Mouse (Mus musculus): ENCODE results near the gene Pth2. TPM values are rescaled to one million over a fixed set of nuclear protein-coding genes. Genes with fewer than 3 reads are reported as not detected.
"Not testable (repeated sequence)": the region's sequence is repeated elsewhere in the genome, so short reads cannot be mapped to it uniquely, and the experiment has no call there.

The Pth2 gene
- polyA plus RNA-seq, 1 experiment from 2014 or later = not detected

DNA sequence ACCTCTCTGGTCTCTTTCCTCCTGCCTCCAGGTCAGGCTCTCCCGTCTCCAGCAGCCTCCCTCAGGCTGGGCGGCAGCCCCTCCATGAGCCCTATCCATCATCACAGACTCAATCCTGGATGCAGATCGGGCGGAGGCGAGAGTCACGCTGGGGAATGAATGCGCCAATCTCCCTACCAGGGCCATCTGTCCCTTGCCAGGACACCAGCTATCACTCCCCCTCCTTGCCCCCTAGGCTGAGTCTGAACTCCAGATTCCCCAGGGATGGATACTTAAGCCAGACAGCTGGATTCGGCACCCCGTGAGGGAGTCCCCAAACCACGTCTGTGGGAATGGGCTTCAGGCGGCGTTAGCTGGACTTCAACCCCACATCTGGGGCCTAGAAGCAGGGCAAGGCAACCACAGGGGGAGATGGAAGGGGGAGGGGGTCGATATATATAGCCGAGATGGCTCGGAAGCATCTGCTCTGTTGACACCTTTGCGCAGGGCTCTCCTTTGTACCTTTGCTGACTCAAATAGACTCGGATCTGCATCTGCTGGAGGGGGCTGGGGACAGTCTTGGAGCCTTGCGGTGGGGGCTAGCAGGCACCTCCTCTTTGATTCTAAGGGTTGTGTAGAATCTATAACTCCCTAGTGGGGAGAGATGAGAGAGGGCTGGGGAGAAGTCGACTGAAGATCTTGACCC, 12.9 kb upstream of the Pth2 start:
- Histone ChIP-seq H3K4me1 (ENCODE audit: control insufficient read depth, insufficient read depth, low read length) (no peaks in the 10 kb centered on the region; the same call in 1 of the 2 replicates), H3K9me3 (replicated peaks; ENCODE audit: control insufficient read depth, low read length) (peaks cover 15% of the 10 kb centered on the region), H3K36me3 (replicated peaks; ENCODE audit: control insufficient read depth, insufficient read depth, low read depth, low read length) (no peaks in the 10 kb centered on the region), H3K4me3 (ENCODE audit: low read depth, low read length) (no peak overlapping the region), H3K27ac (replicated peaks; ENCODE audit: low read depth, low read length) (no peak overlapping the region), H3K27me3 (ENCODE audit: control insufficient read depth, insufficient read depth, low read length) (peaks cover 71% of the 10 kb centered on the region), H3K4me2 (ENCODE audit: low read depth, low read length) (no peak overlapping the region), H3K9ac (replicated peaks; ENCODE audit: low read length) (no peak overlapping the region)
- DNase-seq (ENCODE audit: low spot score) (no peak), ATAC-seq (replicated peaks; ENCODE audit: insufficient number of reproducible peaks, low FRiP score, low TSS enrichment, low read depth) (no peak)
- WGBS = 2% methylated on average over 19 of the region's 19 CpGs

DNA sequence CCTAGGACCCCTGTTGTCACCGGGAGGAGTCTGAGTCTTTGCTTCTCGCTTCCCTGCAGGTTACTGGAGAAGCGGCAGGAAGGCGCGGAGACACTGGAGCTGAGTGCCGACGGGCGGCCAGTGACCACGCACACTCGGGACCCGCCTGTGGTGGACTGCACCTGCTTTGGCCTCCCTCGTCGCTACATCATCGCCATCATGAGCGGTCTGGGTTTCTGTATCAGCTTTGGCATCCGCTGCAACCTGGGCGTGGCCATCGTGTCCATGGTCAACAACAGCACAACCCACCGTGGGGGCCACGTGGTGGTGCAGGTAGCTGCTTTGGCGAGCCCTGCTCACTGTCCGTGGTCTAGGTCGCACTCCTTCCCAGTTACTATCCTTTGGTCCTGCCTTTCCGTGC, 12.1 kb upstream of the Pth2 start:
- peaks cover 65% of the 10 kb centered on the region for H3K27me3 ChIP-seq (ENCODE audit: control insufficient read depth, insufficient read depth, low read length)
- H3K9me3 ChIP-seq (replicated peaks; ENCODE audit: control insufficient read depth, low read length) = peaks cover 15% of the 10 kb centered on the region
- H3K4me2 ChIP-seq (ENCODE audit: low read depth, low read length) = no peak overlapping the region
- no peaks in the 10 kb centered on the region for H3K36me3 ChIP-seq (replicated peaks; ENCODE audit: control insufficient read depth, insufficient read depth, low read depth, low read length)
- ATAC-seq (replicated peaks; ENCODE audit: insufficient number of reproducible peaks, low FRiP score, low TSS enrichment, low read depth) (no peak), DNase-seq (ENCODE audit: low spot score) (no peak)
- no peak overlapping the region for H3K27ac ChIP-seq (replicated peaks; ENCODE audit: low read depth, low read length)
- H3K9ac ChIP-seq (replicated peaks; ENCODE audit: low read length) = no peak overlapping the region
- H3K4me3 ChIP-seq (ENCODE audit: low read depth, low read length) = no peak overlapping the region
- 4% methylated on average over 24 of the region's 24 CpGs for WGBS
- H3K4me1 ChIP-seq (ENCODE audit: control insufficient read depth, insufficient read depth, low read length) = no peaks in the 10 kb centered on the region; the same call in 1 of the 2 replicates

GRCm38 (mm10) chr7:45169495-45169894, 11.3 kb upstream of the Pth2 start:
- Histone ChIP-seq H3K27me3 (ENCODE audit: control insufficient read depth, insufficient read depth, low read length) (peaks cover 61% of the 10 kb centered on the region), H3K9ac (replicated peaks; ENCODE audit: low read length) (no peak overlapping the region), H3K36me3 (replicated peaks; ENCODE audit: control insufficient read depth, insufficient read depth, low read depth, low read length) (no peaks in the 10 kb centered on the region)

DNA sequence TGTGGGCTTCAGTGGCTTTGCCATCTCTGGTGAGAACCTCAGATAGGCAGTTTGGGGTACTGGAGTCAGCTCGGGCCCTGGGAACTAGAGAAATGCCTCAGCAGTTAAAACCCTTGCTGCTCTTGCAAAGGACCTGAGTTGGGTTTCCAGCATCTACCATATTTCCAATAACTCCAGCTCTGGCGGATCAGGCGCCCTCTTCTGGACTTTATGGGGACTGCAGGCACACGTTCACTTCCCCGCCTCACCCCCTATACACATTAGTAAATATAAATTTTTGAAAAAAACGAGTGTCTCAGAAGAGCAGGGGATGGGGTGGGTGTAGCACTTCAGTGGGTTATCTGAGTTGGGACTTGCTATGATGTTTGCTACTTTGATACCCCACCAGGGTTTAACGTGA, 7.8 kb upstream of the Pth2 start:
- Histone ChIP-seq H3K4me1 (ENCODE audit: control insufficient read depth, insufficient read depth, low read length) (no peaks in the 10 kb centered on the region; the same call in 1 of the 2 replicates), H3K27ac (replicated peaks; ENCODE audit: low read depth, low read length) (no peak overlapping the region), H3K9ac (replicated peaks; ENCODE audit: low read length) (no peak overlapping the region), H3K27me3 (ENCODE audit: control insufficient read depth, insufficient read depth, low read length) (peaks cover 63% of the 10 kb centered on the region), H3K4me2 (ENCODE audit: low read depth, low read length) (no peak overlapping the region), H3K9me3 (replicated peaks; ENCODE audit: control insufficient read depth, low read length) (peaks cover 15% of the 10 kb centered on the region), H3K36me3 (replicated peaks; ENCODE audit: control insufficient read depth, insufficient read depth, low read depth, low read length) (no peaks in the 10 kb centered on the region), H3K4me3 (ENCODE audit: low read depth, low read length) (no peak overlapping the region)
- no peak for ATAC-seq (replicated peaks; ENCODE audit: insufficient number of reproducible peaks, low FRiP score, low TSS enrichment, low read depth)
- 60% methylated on average over 7 of the region's 7 CpGs for WGBS
- DNase-seq (ENCODE audit: low spot score) = no peak

More at GRCm38 (mm10) chr7:45169495-45169894, 11.3 kb upstream of the Pth2 start:
- Histone ChIP-seq H3K4me1 (ENCODE audit: control insufficient read depth, insufficient read depth, low read length) (no peaks in the 10 kb centered on the region), H3K27ac (replicated peaks; ENCODE audit: low read depth, low read length) (no peak overlapping the region), H3K4me3 (ENCODE audit: low read depth, low read length) (no peak overlapping the region), H3K4me2 (ENCODE audit: low read depth, low read length) (no peak overlapping the region), H3K9me3 (replicated peaks; ENCODE audit: control insufficient read depth, low read length) (peaks cover 15% of the 10 kb centered on the region)
- ATAC-seq (replicated peaks; ENCODE audit: insufficient number of reproducible peaks, low FRiP score, low TSS enrichment, low read depth) = no peak
- no peak for DNase-seq (ENCODE audit: low spot score)
- 91% methylated on average over 3 of the region's 3 CpGs for WGBS

DNA sequence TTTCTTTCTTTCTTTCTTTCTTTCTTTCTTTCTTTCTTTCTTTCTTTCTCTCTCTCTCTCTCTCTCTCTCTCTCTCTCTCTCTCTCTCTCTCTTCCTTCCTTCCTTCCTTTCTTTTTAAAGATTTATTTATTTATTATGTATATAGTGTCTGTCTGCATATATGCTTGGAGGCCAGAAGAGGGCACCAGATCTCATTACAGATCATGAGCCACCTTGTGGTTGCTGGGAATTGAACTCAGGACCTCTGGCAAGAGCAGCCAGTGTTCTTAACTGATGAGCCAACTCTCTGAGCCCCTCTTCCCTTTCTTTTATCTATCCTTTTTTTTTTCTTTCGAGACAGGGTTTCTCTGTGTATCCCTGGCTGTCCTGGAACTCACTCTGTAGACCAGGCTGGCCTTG, 7.0 kb upstream of the Pth2 start:
- not testable (repeated sequence) for H3K36me3 ChIP-seq (replicated peaks; ENCODE audit: control insufficient read depth, insufficient read depth, low read depth, low read length); H3K4me2 ChIP-seq (ENCODE audit: low read depth, low read length); ATAC-seq (replicated peaks; ENCODE audit: insufficient number of reproducible peaks, low FRiP score, low TSS enrichment, low read depth); H3K9ac ChIP-seq (replicated peaks; ENCODE audit: low read length); DNase-seq (ENCODE audit: low spot score); H3K4me1 ChIP-seq (ENCODE audit: control insufficient read depth, insufficient read depth, low read length); H3K27ac ChIP-seq (replicated peaks; ENCODE audit: low read depth, low read length); H3K4me3 ChIP-seq (ENCODE audit: low read depth, low read length)
- WGBS = 53% methylated on average over 1 of the region's 1 CpGs
- peaks cover 15% of the 10 kb centered on the region for H3K9me3 ChIP-seq (replicated peaks; ENCODE audit: control insufficient read depth, low read length)
- peaks cover 63% of the 10 kb centered on the region for H3K27me3 ChIP-seq (ENCODE audit: control insufficient read depth, insufficient read depth, low read length)

GRCm38 (mm10) chr7:45174567-45175280, 6.1 kb upstream of the Pth2 start:
- peaks cover 64% of the 10 kb centered on the region for H3K27me3 ChIP-seq (ENCODE audit: control insufficient read depth, insufficient read depth, low read length)
- H3K9ac ChIP-seq (replicated peaks; ENCODE audit: low read length) = 0 out of 2 replicates have a peak overlapping the region, but pooled peaks have one; percentile 9
- H3K9me3 ChIP-seq (replicated peaks; ENCODE audit: control insufficient read depth, low read length) = peaks cover 6% of the 10 kb centered on the region
- no peak overlapping the region for H3K27ac ChIP-seq (replicated peaks; ENCODE audit: low read depth, low read length)
- ATAC-seq (replicated peaks; ENCODE audit: insufficient number of reproducible peaks, low FRiP score, low TSS enrichment, low read depth) = no peak; the same call in 1 of the 2 replicates
- no peak for DNase-seq (ENCODE audit: low spot score)
- 4% methylated on average over 29 of the region's 29 CpGs for WGBS
- no peaks in the 10 kb centered on the region for H3K36me3 ChIP-seq (replicated peaks; ENCODE audit: control insufficient read depth, insufficient read depth, low read depth, low read length)
- no peaks in the 10 kb centered on the region; the same call in 1 of the 2 replicates for H3K4me1 ChIP-seq (ENCODE audit: control insufficient read depth, insufficient read depth, low read length)
- no peak overlapping the region for H3K4me3 ChIP-seq (ENCODE audit: low read depth, low read length)
- H3K4me2 ChIP-seq (ENCODE audit: low read depth, low read length) = peak overlapping the region; percentile 23; the same call in 1 of the 2 replicates

DNA sequence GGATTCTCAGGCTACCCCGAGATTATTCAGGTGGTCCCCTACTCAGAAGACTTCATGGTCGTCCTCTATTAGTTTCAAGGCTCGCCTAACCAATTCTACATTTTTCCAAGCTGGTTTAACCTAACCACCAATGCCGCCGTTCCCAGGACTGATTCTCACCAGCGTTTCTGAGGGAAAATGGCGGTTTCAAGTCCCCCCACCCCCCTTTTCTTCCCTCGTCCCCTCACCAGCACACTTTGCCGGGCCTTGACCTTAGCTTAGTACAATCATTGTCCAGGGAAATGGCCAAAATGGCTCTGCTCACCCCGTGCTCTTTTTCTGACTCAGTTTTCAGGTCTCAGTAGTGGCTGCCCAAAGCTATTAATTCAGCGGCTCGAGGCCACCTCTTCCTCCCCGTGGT, 5.4 kb upstream of the Pth2 start:
- ATAC-seq (replicated peaks; ENCODE audit: insufficient number of reproducible peaks, low FRiP score, low TSS enrichment, low read depth) (no peak), DNase-seq (ENCODE audit: low spot score) (no peak)
- no peaks in the 10 kb centered on the region for H3K36me3 ChIP-seq (replicated peaks; ENCODE audit: control insufficient read depth, insufficient read depth, low read depth, low read length)
- no peak overlapping the region for H3K27ac ChIP-seq (replicated peaks; ENCODE audit: low read depth, low read length)
- WGBS = 5% methylated on average over 13 of the region's 13 CpGs
- no peak overlapping the region for H3K9ac ChIP-seq (replicated peaks; ENCODE audit: low read length)
- H3K4me1 ChIP-seq (ENCODE audit: control insufficient read depth, insufficient read depth, low read length) = no peaks in the 10 kb centered on the region; the same call in 1 of the 2 replicates
- no peak overlapping the region for H3K4me2 ChIP-seq (ENCODE audit: low read depth, low read length)
- no peaks in the 10 kb centered on the region; the same call in 1 of the 2 replicates for H3K9me3 ChIP-seq (replicated peaks; ENCODE audit: control insufficient read depth, low read length)
- peaks cover 68% of the 10 kb centered on the region for H3K27me3 ChIP-seq (ENCODE audit: control insufficient read depth, insufficient read depth, low read length)
- H3K4me3 ChIP-seq (ENCODE audit: low read depth, low read length) = no peak overlapping the region

DNA sequence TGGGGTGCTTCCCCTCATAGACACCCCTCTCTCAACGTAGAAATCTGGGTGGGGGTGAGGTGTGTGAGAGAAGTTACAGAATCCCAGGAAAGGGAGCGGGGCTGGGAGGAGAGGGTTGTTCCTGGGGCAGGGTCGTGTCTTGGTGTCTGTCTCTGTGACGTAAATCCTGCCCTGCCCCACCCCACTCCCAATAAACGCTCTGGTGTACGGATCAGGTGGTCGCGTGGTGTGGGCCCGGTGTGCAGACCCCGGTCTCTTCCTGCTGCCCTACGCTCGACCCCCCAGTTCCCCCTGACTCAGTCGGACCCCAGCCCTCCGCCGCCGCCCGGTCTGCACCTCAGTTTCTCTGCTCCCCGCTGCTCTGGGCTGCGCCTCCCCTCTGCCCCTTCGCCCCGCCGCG, 4.9 kb upstream of the Pth2 start:
- DNase-seq (ENCODE audit: low spot score) (no peak), ATAC-seq (replicated peaks; ENCODE audit: insufficient number of reproducible peaks, low FRiP score, low TSS enrichment, low read depth) (peak; percentile 26; the same call in 1 of the 2 replicates)
- WGBS = under 1% methylated on average over 23 of the region's 23 CpGs
- Histone ChIP-seq H3K4me3 (ENCODE audit: low read depth, low read length) (no peak overlapping the region), H3K4me2 (ENCODE audit: low read depth, low read length) (0 out of 2 replicates have a peak overlapping the region, but pooled peaks have one; percentile 1), H3K9me3 (replicated peaks; ENCODE audit: control insufficient read depth, low read length) (no peaks in the 10 kb centered on the region), H3K9ac (replicated peaks; ENCODE audit: low read length) (no peak overlapping the region), H3K36me3 (replicated peaks; ENCODE audit: control insufficient read depth, insufficient read depth, low read depth, low read length) (no peaks in the 10 kb centered on the region), H3K4me1 (ENCODE audit: control insufficient read depth, insufficient read depth, low read length) (no peaks in the 10 kb centered on the region; the same call in 1 of the 2 replicates), H3K27ac (replicated peaks; ENCODE audit: low read depth, low read length) (no peak overlapping the region), H3K27me3 (ENCODE audit: control insufficient read depth, insufficient read depth, low read length) (peaks cover 73% of the 10 kb centered on the region)
